Mouse (Mus musculus) spleen, adult 12 weeks (tissue): ENCODE data around the gene Fgb.

Source experiments
- DNase-seq: peaks from one replicate; pipeline ENCODE4 v3.0.0; 2022; ENCODE audit warnings: low spot score

The Fgb gene

GRCm38 (mm10) chr3:83049680-83050079 is at the start of gene Fgb:
Gene Fgb (minus strand): TSS chr3:83049863.
- DNase-seq: no peak

GRCm38 (mm10) chr3:83099139-83099538 is 49.5 kb upstream of the Fgb start:
- DNase-seq: no peak

GRCm38 (mm10) chr3:83098546-83099034 is 48.9 kb upstream of the Fgb start:
- DNase-seq: no peak

- no peak for DNase-seq
Observed at GRCm38 (mm10) chr3:83097586-83097985, 47.9 kb upstream of the Fgb start.

GRCm38 (mm10) chr3:83080567-83081055 is 30.9 kb upstream of the Fgb start:
- peak; percentile 7 for DNase-seq

GRCm38 (mm10) chr3:83076563-83076962 is 26.9 kb upstream of the Fgb start:
- DNase-seq: no peak

- DNase-seq: no peak
Observed at GRCm38 (mm10) chr3:83070231-83070630, 20.6 kb upstream of the Fgb start.

- no peak for DNase-seq
Observed at GRCm38 (mm10) chr3:83068869-83069268, 19.2 kb upstream of the Fgb start.

GRCm38 (mm10) chr3:83067920-83068319 is 18.3 kb upstream of the Fgb start:
- no peak for DNase-seq

- no peak for DNase-seq
Observed at GRCm38 (mm10) chr3:83057046-83057445, 7.4 kb upstream of the Fgb start.

- DNase-seq: peak; percentile 97
Observed at GRCm38 (mm10) chr3:83055281-83056038, 5.8 kb upstream of the Fgb start, which contains the start of gene Plrg1. Gene Plrg1 (plus strand): TSS chr3:83055522.

GRCm38 (mm10) chr3:83054759-83055158 is 5.1 kb upstream of the Fgb start:
- DNase-seq: no peak

- DNase-seq: no peak
Observed at GRCm38 (mm10) chr3:83053758-83054157, 4.1 kb upstream of the Fgb start.

- DNase-seq: no peak
Observed at GRCm38 (mm10) chr3:83053126-83053525, 3.5 kb upstream of the Fgb start.

- DNase-seq: no peak
Observed at GRCm38 (mm10) chr3:83052102-83052501, 2.4 kb upstream of the Fgb start.

- no peak for DNase-seq
Observed at GRCm38 (mm10) chr3:83050661-83051060, 998 bp upstream of the Fgb start.

GRCm38 (mm10) chr3:83046649-83047048 is 3.0 kb downstream of the Fgb start:
- DNase-seq: no peak

- no peak for DNase-seq
Observed at GRCm38 (mm10) chr3:83042451-83042850, 7.2 kb downstream of the Fgb start.

- no peak for DNase-seq
Observed at GRCm38 (mm10) chr3:83039666-83040065, 10.0 kb downstream of the Fgb start.

GRCm38 (mm10) chr3:83038865-83039264 is 10.8 kb downstream of the Fgb start:
- no peak for DNase-seq

GRCm38 (mm10) chr3:83033801-83034200 is 15.9 kb downstream of the Fgb start:
- DNase-seq: no peak

GRCm38 (mm10) chr3:83032746-83033308 is 16.8 kb downstream of the Fgb start:
- no peak for DNase-seq

GRCm38 (mm10) chr3:83030331-83030730 is 19.3 kb downstream of the Fgb start:
- DNase-seq: no peak
